Mouse (Mus musculus): ENCODE data around the gene Chrna9. TPM values are rescaled to one million over a fixed set of nuclear protein-coding genes. Genes with fewer than 3 reads are reported as not detected.

The Chrna9 gene
- not detected for total RNA-seq (2021)

DNA sequence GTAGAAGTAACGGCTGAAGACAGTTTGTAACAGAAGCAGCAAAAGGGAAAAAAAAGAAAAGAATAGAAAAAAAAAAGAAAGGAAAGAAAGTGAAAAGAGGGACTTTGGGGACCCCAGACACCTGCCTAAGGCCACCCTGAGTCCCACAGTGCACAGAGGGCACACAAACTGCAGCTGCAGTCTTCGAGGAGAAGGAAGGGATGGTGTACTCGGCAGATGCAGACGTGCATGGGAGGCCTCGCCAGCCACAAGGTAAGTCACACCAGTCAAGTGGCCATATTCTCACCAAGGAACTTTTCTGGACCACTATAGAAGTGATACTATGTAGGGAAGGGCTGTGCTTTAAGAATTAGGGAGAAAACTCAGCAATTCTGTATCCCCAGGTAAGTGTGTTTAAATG, at the start of gene Chrna9:
Chrna9 (plus strand) TSS at position 139 of the 400 bp plus-strand sequence.
- no peak for DNase-seq (ENCODE audit: low spot score in 2 of 2)
- intact Hi-C loops (cut with DNase I): no loop called here

DNA sequence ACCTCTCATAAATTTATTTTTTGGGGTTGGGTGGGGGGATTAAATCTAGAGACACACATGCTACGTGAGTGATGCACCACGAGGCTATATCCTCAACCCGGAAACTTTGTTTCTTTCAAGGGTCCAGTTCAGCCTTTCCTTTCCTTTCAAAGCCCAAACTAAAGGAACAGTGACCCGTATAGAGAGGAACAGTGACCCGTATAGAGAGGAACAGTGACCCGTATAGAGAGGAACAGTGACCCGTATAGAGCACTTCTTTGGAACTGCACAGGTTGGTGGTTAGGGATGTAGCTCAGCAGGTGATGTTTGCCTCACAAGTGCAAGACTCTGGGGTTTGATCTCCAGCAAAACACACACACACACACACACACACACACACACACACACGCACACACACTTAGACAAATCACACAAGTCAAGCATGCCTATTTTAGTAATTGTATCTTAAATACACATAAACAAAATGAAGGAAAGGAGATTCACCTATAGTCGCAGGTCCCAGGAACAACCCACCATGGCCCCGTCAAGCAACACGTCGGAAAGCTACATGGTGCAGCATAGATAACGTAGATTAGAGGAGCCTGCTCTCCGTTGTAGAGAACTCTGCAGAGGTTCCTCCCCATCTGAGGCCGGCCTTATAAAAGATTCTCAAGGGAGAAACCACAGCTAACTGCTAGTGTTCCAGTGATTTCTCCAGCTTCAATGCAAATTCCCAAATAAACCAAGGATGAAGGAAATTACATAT, 48.9 kb upstream of the Chrna9 start:
- no peak for DNase-seq (ENCODE audit: low spot score in 2 of 2)
- intact Hi-C loops (cut with DNase I): no loop called here

- intact Hi-C loops (cut with DNase I): no loop called here
Measured at GRCm38 (mm10) chr5:65888102-65888501, 46.6 kb upstream of the Chrna9 start.

GRCm38 (mm10) chr5:65888998-65889397, 45.7 kb upstream of the Chrna9 start:
- no peak for DNase-seq (ENCODE audit: low spot score in 2 of 2)
- intact Hi-C loops (cut with DNase I): no loop called here

More at GRCm38 (mm10) chr5:65888102-65888501, 46.6 kb upstream of the Chrna9 start:
- DNase-seq (ENCODE audit: low spot score in 2 of 2): no peak

DNA sequence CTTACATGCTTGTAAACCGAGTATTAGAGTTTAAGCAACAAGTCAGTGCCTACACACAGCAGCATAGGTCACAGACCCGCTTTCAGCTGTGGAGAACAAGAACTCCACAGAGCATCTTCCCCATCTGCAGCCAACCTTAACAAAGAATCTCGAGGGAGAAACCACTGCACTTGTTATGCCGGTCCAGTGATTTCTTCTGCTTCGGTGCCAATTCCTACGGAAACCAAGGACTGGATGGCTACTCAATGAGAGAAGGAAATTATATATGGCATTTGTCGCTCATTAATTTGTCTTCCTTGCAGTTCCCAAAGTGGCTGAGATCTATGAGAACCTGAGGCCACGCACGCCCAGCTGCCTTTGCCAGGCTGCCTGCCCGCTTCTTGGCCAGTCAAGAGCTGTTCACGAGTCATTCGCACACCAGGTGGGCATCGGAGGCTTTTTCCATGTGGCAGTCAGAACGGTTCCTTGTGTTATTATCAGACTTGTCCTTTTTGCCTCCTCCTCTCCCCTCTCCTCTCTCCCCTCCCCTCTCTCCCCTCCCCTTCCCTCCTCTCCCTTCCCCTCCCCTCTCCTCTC, 43.4 kb upstream of the Chrna9 start:
- peak in 1 of 2 experiments; percentile 45 for DNase-seq (ENCODE audit: low spot score in 2 of 2)
- intact Hi-C loops (cut with DNase I): no loop called here

DNA sequence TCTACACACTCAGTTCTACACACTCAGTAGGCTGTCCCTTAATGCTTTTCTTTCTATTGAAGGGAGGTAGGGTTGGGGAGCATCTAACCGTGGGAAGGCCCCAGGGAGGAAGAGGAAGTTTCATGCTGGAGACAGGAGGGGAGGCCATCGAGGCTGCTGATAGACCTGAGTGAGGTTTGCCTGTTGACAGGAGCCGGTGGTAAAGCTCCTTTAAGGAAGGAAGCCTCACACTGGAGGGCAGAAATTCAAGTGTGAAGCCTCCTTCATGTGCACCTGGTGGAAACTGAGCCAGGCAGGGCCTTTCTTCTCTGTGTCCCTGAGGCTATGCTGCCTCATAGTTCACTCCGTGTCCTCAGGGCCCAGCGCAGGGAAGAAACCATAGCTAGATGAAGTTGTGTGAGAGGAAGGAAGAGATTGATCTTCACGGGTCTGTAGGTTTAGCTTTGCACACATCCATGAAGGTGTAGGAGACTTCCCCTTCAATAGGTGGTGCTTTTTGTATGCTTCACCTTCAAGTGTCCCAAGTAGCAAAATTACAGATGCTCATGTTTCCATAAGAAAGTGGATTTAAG, 39.5 kb upstream of the Chrna9 start:
- intact Hi-C loops (cut with DNase I): no loop called here
- DNase-seq (ENCODE audit: low spot score in 2 of 2): no peak

- no peak for DNase-seq (ENCODE audit: low spot score in 2 of 2)
- intact Hi-C loops (cut with DNase I): no loop called here
Measured at GRCm38 (mm10) chr5:65895764-65896163, 39.0 kb upstream of the Chrna9 start.

DNA sequence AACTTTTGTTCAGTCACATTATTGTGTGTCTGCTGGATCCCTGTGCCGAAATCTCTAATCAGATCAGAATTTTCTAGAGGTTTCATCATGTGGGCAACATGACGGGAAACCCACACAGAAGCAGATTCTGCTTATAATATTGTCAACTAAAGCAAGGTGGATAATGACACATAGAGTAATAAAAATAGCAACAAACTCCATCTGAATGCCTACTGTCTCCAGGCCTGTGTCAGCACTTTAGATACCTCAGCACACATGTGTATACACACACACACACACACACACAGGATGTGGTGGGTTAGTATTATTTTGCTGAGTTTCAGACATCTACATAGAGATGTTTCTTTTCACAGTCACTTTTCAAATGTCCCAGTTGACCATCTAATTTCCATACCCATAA, 37.0 kb upstream of the Chrna9 start:
- intact Hi-C loops (cut with DNase I): no loop called here
- no peak for DNase-seq (ENCODE audit: low spot score in 2 of 2)

- DNase-seq (ENCODE audit: low spot score in 2 of 2): no peak
- intact Hi-C loops (cut with DNase I): no loop called here
Measured at GRCm38 (mm10) chr5:65898683-65899082, 36.0 kb upstream of the Chrna9 start.

- intact Hi-C loops (cut with DNase I): no loop called here
Measured at GRCm38 (mm10) chr5:65900113-65900512, 34.6 kb upstream of the Chrna9 start.

GRCm38 (mm10) chr5:65900862-65901265, 33.9 kb upstream of the Chrna9 start:
- DNase-seq (ENCODE audit: low spot score in 2 of 2): no peak
- intact Hi-C loops (cut with DNase I): no loop called here

More at GRCm38 (mm10) chr5:65900113-65900512, 34.6 kb upstream of the Chrna9 start:
- DNase-seq (ENCODE audit: low spot score in 2 of 2): no peak

DNA sequence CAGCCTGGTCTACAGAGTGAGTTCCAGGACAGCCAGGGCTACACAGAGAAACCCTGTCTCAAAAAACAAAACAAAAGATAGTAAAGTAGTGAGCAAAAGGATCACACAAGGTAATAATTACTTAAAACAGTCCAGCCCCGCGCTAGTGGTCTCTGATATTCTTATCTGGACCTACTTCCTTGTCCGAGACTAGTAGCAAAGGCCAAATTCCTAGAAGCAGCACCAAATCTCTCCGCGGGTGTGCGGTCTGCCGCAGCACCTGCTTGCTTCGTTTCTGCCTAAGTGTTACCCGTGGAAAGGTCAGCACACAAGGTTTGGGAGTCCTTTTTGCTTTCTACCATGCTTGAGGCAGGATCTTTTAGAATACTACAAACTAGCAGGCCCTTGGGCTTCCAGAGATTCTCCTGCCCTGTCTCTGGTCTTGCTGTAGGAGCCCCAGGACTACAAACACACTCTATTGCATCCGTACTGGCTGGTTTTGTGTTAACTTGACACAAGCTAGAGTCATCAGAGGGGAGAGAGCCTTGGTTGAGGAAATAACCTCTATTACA, 32.8 kb upstream of the Chrna9 start:
- DNase-seq (ENCODE audit: low spot score in 2 of 2): no peak
- intact Hi-C loops (cut with DNase I): no loop called here

GRCm38 (mm10) chr5:65902811-65903210, 31.9 kb upstream of the Chrna9 start:
- no peak for DNase-seq (ENCODE audit: low spot score in 2 of 2)
- intact Hi-C loops (cut with DNase I): no loop called here

GRCm38 (mm10) chr5:65904476-65904875, 30.2 kb upstream of the Chrna9 start:
- intact Hi-C loops (cut with DNase I): no loop called here
- DNase-seq (ENCODE audit: low spot score in 2 of 2): no peak

- intact Hi-C loops (cut with DNase I): no loop called here
- no peak for DNase-seq (ENCODE audit: low spot score in 2 of 2)
Measured at GRCm38 (mm10) chr5:65908751-65909150, 26.0 kb upstream of the Chrna9 start.

- intact Hi-C loops (cut with DNase I): no loop called here
- DNase-seq (ENCODE audit: low spot score in 2 of 2): peak in 1 of 2 experiments; percentile 16
Measured at GRCm38 (mm10) chr5:65909321-65909720, 25.4 kb upstream of the Chrna9 start.

GRCm38 (mm10) chr5:65910398-65910797, 24.3 kb upstream of the Chrna9 start:
- DNase-seq (ENCODE audit: low spot score in 2 of 2): no peak
- intact Hi-C loops (cut with DNase I): no loop called here

DNA sequence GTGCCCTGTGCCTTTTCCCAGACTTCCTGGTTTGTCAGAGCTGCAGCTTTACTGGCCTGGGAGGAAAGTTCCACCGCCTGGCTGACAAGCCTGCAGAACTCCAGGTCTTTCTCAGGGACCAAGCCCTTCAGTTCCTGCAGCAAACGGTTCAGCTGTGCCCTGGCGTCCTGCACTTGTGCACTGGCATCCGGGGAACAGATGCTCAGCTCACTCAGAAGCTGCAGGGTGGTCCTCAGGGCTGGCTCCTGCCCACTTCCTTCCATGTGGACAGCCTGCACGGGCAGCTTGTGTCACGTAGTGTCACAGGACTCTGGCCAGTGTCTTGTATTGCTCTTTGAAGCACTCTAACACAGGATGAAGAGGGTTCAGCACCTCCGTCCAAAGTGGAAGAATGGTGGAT, 23.0 kb upstream of the Chrna9 start:
- DNase-seq (ENCODE audit: low spot score in 2 of 2): no peak
- intact Hi-C loops (cut with DNase I): no loop called here

DNA sequence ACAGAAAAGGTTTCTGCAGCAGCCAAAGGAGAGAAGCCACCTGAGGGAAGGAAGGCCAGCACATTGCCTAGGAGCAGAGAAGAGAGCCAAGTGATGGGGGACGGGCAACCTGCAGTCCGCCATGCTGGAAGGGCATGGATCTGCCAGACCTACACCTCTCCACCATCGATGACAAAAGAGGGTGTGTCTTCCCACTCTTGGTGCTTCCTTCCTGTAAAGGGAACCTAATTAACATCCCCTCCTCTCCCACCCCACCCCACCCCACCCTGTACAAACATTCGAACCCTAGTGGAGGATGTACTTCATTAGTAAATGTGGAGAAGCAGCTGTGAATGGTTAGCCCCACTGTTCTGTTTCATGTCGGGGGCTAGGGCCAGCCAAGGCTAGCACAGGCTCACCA, 22.5 kb upstream of the Chrna9 start:
- intact Hi-C loops (cut with DNase I): no loop called here
- DNase-seq (ENCODE audit: low spot score in 2 of 2): no peak

DNA sequence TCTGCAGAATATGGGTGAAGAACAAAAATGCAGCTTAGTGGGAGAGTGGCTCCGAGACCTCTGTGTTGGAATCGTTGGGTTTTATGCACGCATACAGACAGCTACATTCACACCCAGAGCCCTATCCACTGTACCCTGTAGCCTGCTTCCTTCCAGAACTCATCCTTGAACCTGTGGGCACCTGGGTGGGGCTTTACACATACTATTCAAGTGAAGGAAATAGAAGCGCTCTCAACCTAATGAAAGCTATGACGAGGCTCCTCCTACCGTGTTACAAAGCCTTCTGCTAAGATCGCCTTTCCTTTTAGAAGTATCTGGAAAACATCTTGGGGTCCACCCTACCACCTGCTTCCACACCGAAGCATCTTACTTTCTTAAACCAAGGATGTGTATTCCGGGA, 21.6 kb upstream of the Chrna9 start:
- intact Hi-C loops (cut with DNase I): no loop called here

GRCm38 (mm10) chr5:65914342-65914741, 20.4 kb upstream of the Chrna9 start:
- DNase-seq (ENCODE audit: low spot score in 2 of 2): no peak
- intact Hi-C loops (cut with DNase I): no loop called here

More for the DNA sequence above, 21.6 kb upstream of the Chrna9 start:
- DNase-seq (ENCODE audit: low spot score in 2 of 2): no peak
